Mouse (Mus musculus) cerebellum, postnatal 25 days (tissue): ENCODE results near the gene Mdk.

Experiments used
- DNase-seq, 2 experiments: peaks; one replicate each; pipeline ENCODE4 v3.0.0; 2021; ENCODE audit warnings: mixed read lengths in 2 of 2

Gene Mdk

GRCm38 (mm10) chr2:91958049-91958448, 26.0 kb upstream of the Mdk start:
- peak in 1 of 2 experiments; percentile 45 for DNase-seq

- peak; percentile 61 to 71 for DNase-seq
Measured at GRCm38 (mm10) chr2:91957096-91957495, 25.0 kb upstream of the Mdk start.

GRCm38 (mm10) chr2:91955875-91956274, 23.8 kb upstream of the Mdk start:
- peak in 1 of 2 experiments; percentile 25 for DNase-seq

- DNase-seq, result peak; percentile 65 to 66
Measured at GRCm38 (mm10) chr2:91955121-91955591, 23.1 kb upstream of the Mdk start.

- DNase-seq, result peak; percentile 67 to 77
Measured at GRCm38 (mm10) chr2:91953825-91954224, 21.7 kb upstream of the Mdk start.

GRCm38 (mm10) chr2:91950275-91951085, 18.4 kb upstream of the Mdk start:
- DNase-seq, result peak; percentile 85 to 86

GRCm38 (mm10) chr2:91949411-91950274, 17.5 kb upstream of the Mdk start:
- peak; percentile 86 to 88 for DNase-seq

GRCm38 (mm10) chr2:91948792-91949241, 16.7 kb upstream of the Mdk start:
- peak; percentile 63 to 74 for DNase-seq

- DNase-seq, result no peak
Measured at GRCm38 (mm10) chr2:91948151-91948509, 16.0 kb upstream of the Mdk start.

- peak; percentile 68 to 71 for DNase-seq
Measured at GRCm38 (mm10) chr2:91947397-91948150, 15.5 kb upstream of the Mdk start.

GRCm38 (mm10) chr2:91946836-91947235, 14.7 kb upstream of the Mdk start:
- peak; percentile 68 to 74 for DNase-seq

- DNase-seq, result no peak
Measured at GRCm38 (mm10) chr2:91945483-91945882, 13.4 kb upstream of the Mdk start, which contains the start of gene Gm9821. TSS of gene Gm9821 (plus strand) at chr2:91945703.

- DNase-seq, result peak; percentile 89 to 90
Measured at GRCm38 (mm10) chr2:91944170-91944950, 12.3 kb upstream of the Mdk start.

GRCm38 (mm10) chr2:91942356-91942755, 10.3 kb upstream of the Mdk start:
- DNase-seq, result peak; percentile 28 to 55

GRCm38 (mm10) chr2:91939303-91939935, 7.3 kb upstream of the Mdk start:
- DNase-seq, result peak; percentile 24 to 34

GRCm38 (mm10) chr2:91936154-91936553, 4.1 kb upstream of the Mdk start:
- peak in 1 of 2 experiments; percentile 44 for DNase-seq

GRCm38 (mm10) chr2:91934826-91935525, 2.9 kb upstream of the Mdk start:
- peak; percentile 75 to 76 for DNase-seq

- DNase-seq, result peak in 1 of 2 experiments; percentile 39
Measured at GRCm38 (mm10) chr2:91934016-91934415, 1.9 kb upstream of the Mdk start.

GRCm38 (mm10) chr2:91933471-91933870, 1.4 kb upstream of the Mdk start:
- DNase-seq, result peak; percentile 85 to 86

- peak; percentile 75 to 78 for DNase-seq
Measured at GRCm38 (mm10) chr2:91932737-91933350, 747 bp upstream of the Mdk start.
